Mouse (Mus musculus) stomach, embryonic 16.5 days (tissue): ENCODE data around the gene Cyp2d11. TPM values are rescaled to one million over a fixed set of nuclear protein-coding genes. Genes with fewer than 3 reads are reported as not detected.

Experiments used
- ATAC-seq: fragments of 200-750 bp; cut with Nextera tagmentation; 2 replicates; pipeline ENCODE4 v1.8.0; 2017; ENCODE audit warnings: moderate number of reproducible peaks, moderate TSS enrichment; ENCODE audit not compliant: insufficient read depth, low FRiP score
- H3K27ac ChIP-seq: fragments of 300-500 bp; sonication (generic); 2 replicates; pipeline ENCODE4 v1.5.1; 2014; ENCODE audit warnings: low read length
- H3K27me3 ChIP-seq: fragments of 300-500 bp; sonication (generic); 2 replicates; pipeline ENCODE4 v1.6.1; 2014; ENCODE audit warnings: low read length, control low read depth, mixed read lengths; ENCODE audit not compliant: control insufficient read depth, insufficient read depth
- H3K36me3 ChIP-seq: fragments of 300-500 bp; sonication (generic); 2 replicates; pipeline ENCODE4 v1.6.1; 2014; ENCODE audit warnings: low read length; ENCODE audit not compliant: control insufficient read depth, insufficient read depth
- H3K4me1 ChIP-seq: fragments of 300-500 bp; sonication (generic); 2 replicates; pipeline ENCODE4 v1.6.1; 2014; ENCODE audit warnings: low read length, control low read depth, mixed read lengths; ENCODE audit not compliant: control insufficient read depth, insufficient read depth
- H3K4me2 ChIP-seq: fragments of 300-500 bp; sonication (generic); 2 replicates; pipeline ENCODE4 v1.6.1; 2014; ENCODE audit warnings: low read depth, low read length, mixed read lengths
- H3K4me3 ChIP-seq: fragments of 300-500 bp; sonication (generic); replicated peaks from 2 replicates; pipeline ENCODE4 v1.5.1; 2014; ENCODE audit warnings: mild to moderate bottlenecking, low read length
- H3K9ac ChIP-seq: fragments of 300-500 bp; sonication (generic); 2 replicates; pipeline ENCODE4 v1.6.1; 2014; ENCODE audit warnings: low read length
- H3K9me3 ChIP-seq: fragments of 300-500 bp; sonication (generic); replicated peaks from 2 replicates; pipeline ENCODE4 v1.6.1; 2016; ENCODE audit warnings: low read length, control low read depth; ENCODE audit not compliant: control insufficient read depth
- WGBS: fragments of 180-500 bp; shearing (Covaris S2); extraction: QIAGEN DNeasy Blood & Tissue Kit; methylation state at CpG from one replicate; pipeline ENCODE4 v1.1.7; 2014; 5-methylcytosine and 5-hydroxymethylcytosine counted together
- microRNA-seq: library from miRNA; unstranded; fragments of <30 nt; microRNA quantifications from one replicate; pipeline ENCODE4, GENCODE M21; 2016
- polyA plus RNA-seq: library from polyadenylated mRNA; unstranded; fragments of >200 nt; fragmentation: Nextera tagmentation; extraction: Ambion mirVana; gene quantifications from 2 replicates; pipeline ENCODE4 v1.2.1, GENCODE M21; 2015

Gene Cyp2d11
- polyA plus RNA-seq, 1 experiment from 2014 or later = not detected

DNA sequence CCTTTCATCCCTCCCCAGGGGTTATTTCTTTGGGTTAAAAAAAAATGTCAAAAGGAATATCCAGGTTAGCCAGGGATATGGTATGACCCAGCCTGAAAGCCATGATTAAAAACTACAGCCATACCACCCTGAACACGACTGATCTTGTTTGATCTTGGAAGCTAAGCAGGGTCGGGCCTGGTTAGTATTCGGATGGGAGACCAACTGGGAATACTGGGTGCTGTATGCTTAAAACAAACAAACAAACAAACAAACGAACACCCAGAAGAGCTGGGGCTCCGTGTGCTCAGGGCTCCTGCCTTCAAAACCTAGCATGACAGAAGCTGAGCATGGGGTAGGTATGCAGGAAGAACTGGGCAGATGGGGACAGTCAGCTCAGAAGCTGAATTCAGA lies 51.3 kb downstream of the Cyp2d11 start:
- H3K9ac ChIP-seq = peak overlapping the region; percentile 86
- peak overlapping the region; percentile 58; the same call in 1 of the 2 replicates for H3K4me3 ChIP-seq
- peak overlapping the region; percentile 91 for H3K27ac ChIP-seq
- H3K36me3 ChIP-seq = no peaks in the 10 kb centered on the region; the same call in 1 of the 2 replicates
- no peak for ATAC-seq
- no peaks in the 10 kb centered on the region for H3K27me3 ChIP-seq
- no peaks in the 10 kb centered on the region for H3K9me3 ChIP-seq
- peaks cover 52% of the 10 kb centered on the region for H3K4me1 ChIP-seq
- peak overlapping the region; percentile 67 for H3K4me2 ChIP-seq
- 71% methylated on average over 5 of the region's 5 CpGs for WGBS

GRCm38 (mm10) chr15:82341675-82342542 lies 51.9 kb downstream of the Cyp2d11 start:
- Histone ChIP-seq H3K4me2 (peak overlapping the region; percentile 67), H3K36me3 (no peaks in the 10 kb centered on the region), H3K27ac (peak overlapping the region; percentile 91), H3K4me3 (peak overlapping the region; percentile 58), H3K9me3 (no peaks in the 10 kb centered on the region), H3K4me1 (peaks cover 52% of the 10 kb centered on the region), H3K27me3 (no peaks in the 10 kb centered on the region), H3K9ac (peak overlapping the region; percentile 86)
- ATAC-seq = no peak
- 45% methylated on average over 15 of the region's 15 CpGs for WGBS

- H3K9ac ChIP-seq = peak overlapping the region; percentile 86
- no peaks in the 10 kb centered on the region for H3K9me3 ChIP-seq
- peak overlapping the region; percentile 67 for H3K4me2 ChIP-seq
- H3K27ac ChIP-seq = peak overlapping the region; percentile 91
- H3K4me3 ChIP-seq = peak overlapping the region; percentile 58
- peak; percentile 6; the same call in 1 of the 2 replicates for ATAC-seq
- peaks cover 51% of the 10 kb centered on the region for H3K4me1 ChIP-seq
- no peaks in the 10 kb centered on the region for H3K36me3 ChIP-seq
- no peaks in the 10 kb centered on the region for H3K27me3 ChIP-seq
- WGBS = 2% methylated on average over 40 of the region's 40 CpGs
Observed at GRCm38 (mm10) chr15:82341036-82341501, 52.8 kb downstream of the Cyp2d11 start.

- Histone ChIP-seq H3K4me3 (peak overlapping the region; percentile 58), H3K9me3 (no peaks in the 10 kb centered on the region), H3K27me3 (no peaks in the 10 kb centered on the region), H3K4me1 (peaks cover 51% of the 10 kb centered on the region), H3K36me3 (no peaks in the 10 kb centered on the region), H3K9ac (peak overlapping the region; percentile 86), H3K4me2 (peak overlapping the region; percentile 67), H3K27ac (peak overlapping the region; percentile 91)
- no peak for ATAC-seq
- WGBS = 32% methylated on average over 21 of the region's 21 CpGs
Observed at GRCm38 (mm10) chr15:82340414-82341035, 53.3 kb downstream of the Cyp2d11 start.

GRCm38 (mm10) chr15:82339634-82340254 lies 54.1 kb downstream of the Cyp2d11 start:
- Histone ChIP-seq H3K4me1 (peaks cover 51% of the 10 kb centered on the region), H3K9me3 (no peaks in the 10 kb centered on the region), H3K27me3 (no peaks in the 10 kb centered on the region), H3K4me3 (no peak overlapping the region), H3K9ac (peak overlapping the region; percentile 14; the same call in 1 of the 2 replicates), H3K27ac (peak overlapping the region; percentile 91; the same call in 1 of the 2 replicates), H3K36me3 (0 out of 2 replicates have a peak, but pooled peaks cover 1% of the 10 kb centered on the region), H3K4me2 (no peak overlapping the region)
- WGBS = 62% methylated on average over 8 of the region's 8 CpGs
- ATAC-seq = no peak

Small RNA genes lying within 50 kb of the gene (microRNA-seq; reads per million reads assigned to microRNA genes)
- gene Gm25990 (not detected), gene Gm27331 (not detected), gene Mir7684 (not detected)

Other genes starting within 250 kb of the Cyp2d11 start
- gene Srebf2, start 246.8 kb downstream of the Cyp2d11 start, polyA plus RNA-seq = 161 and 169 TPM in 2 replicates
- gene Shisa8, start 181.2 kb downstream of the Cyp2d11 start, polyA plus RNA-seq = not detected in 2 replicates
- 0.10 TPM in 1 of 2 replicates, not detected in the other for gene Tnfrsf13c, start 169.7 kb downstream of the Cyp2d11 start, polyA plus RNA-seq
- gene Cenpm, start 149.3 kb downstream of the Cyp2d11 start, polyA plus RNA-seq = 44.4 and 51.6 TPM in 2 replicates
- gene 1500009C09Rik, start 141.6 kb downstream of the Cyp2d11 start, polyA plus RNA-seq = not detected in 2 replicates
- gene Sept3, start 119.1 kb downstream of the Cyp2d11 start, polyA plus RNA-seq = 6.1 and 6.8 TPM in 2 replicates
- gene Wbp2nl, start 95.1 kb downstream of the Cyp2d11 start, polyA plus RNA-seq = 0.09 and 0.26 TPM in 2 replicates
- gene Naga, start 55.1 kb downstream of the Cyp2d11 start, polyA plus RNA-seq = 99.0 and 116 TPM in 2 replicates
- 17.5 and 18.3 TPM in 2 replicates for gene Pheta2, start 55.1 kb downstream of the Cyp2d11 start, polyA plus RNA-seq
- gene Smdt1, start 55.1 kb downstream of the Cyp2d11 start, polyA plus RNA-seq = 278 and 284 TPM in 2 replicates
- 352 and 428 TPM in 2 replicates for gene Ndufa6, start 39.7 kb downstream of the Cyp2d11 start, polyA plus RNA-seq
- gene Cyp2d22, start 13.8 kb downstream of the Cyp2d11 start, polyA plus RNA-seq = 12.6 and 16.4 TPM in 2 replicates
- 1.8 and 2.6 TPM in 2 replicates for gene Cyp2d10, start 13.2 kb upstream of the Cyp2d11 start, polyA plus RNA-seq
- gene Cyp2d9, start 39.4 kb upstream of the Cyp2d11 start, polyA plus RNA-seq = 0.39 TPM in 1 of 2 replicates, not detected in the other
- gene Cyp2d12, start 161.1 kb upstream of the Cyp2d11 start, polyA plus RNA-seq = not detected in 2 replicates
- gene Cyp2d34, start 226.9 kb upstream of the Cyp2d11 start, polyA plus RNA-seq = not detected in 2 replicates